ENCODE assay signal across 23 mouse cellular contexts in genomic region chr2:122294916-122295315, GRCm38 (mm10). TPM values are rescaled to one million over a fixed set of nuclear protein-coding genes. Genes with fewer than 3 reads are reported as not detected.
DNase-seq lines count a peak whose midpoint lies in the region; ATAC-seq and TF ChIP-seq lines count a peak whose summit lies in the region.
"Had no signal": no experiment of that assay in that cellular context is flagged by ENCODE, and none has a peak within 500 bp of the region (broad histone marks: within the 10 kb centered on the region; RNA-seq: fewer than 3 reads in every experiment).

No protein-coding gene starts in this region.

- H3K9ac ChIP-seq in forebrain, postnatal 0 days: no peak overlapping the region
- no peak overlapping the region for H3K9ac ChIP-seq in forebrain, embryonic 14.5 days (ENCODE audit: low read length)
- H3K9ac ChIP-seq in midbrain, embryonic 11.5 days (ENCODE audit: low read length): no peak overlapping the region
- H3K9ac ChIP-seq in midbrain, embryonic 13.5 days (replicated peaks): no peak overlapping the region
- H3K9ac ChIP-seq: forebrain, embryonic 13.5 days; hindbrain, embryonic 12.5 days; limb, embryonic 15.5 days; midbrain, embryonic 15.5 days; stomach, embryonic 15.5 days had no signal

- H3K27ac ChIP-seq in forebrain, postnatal 0 days (ENCODE audit: low read depth, low read length): no peak overlapping the region
- no peak overlapping the region for H3K27ac ChIP-seq in forebrain, embryonic 14.5 days (ENCODE audit: low read depth, low read length)
- no peak overlapping the region for H3K27ac ChIP-seq in midbrain, embryonic 11.5 days (ENCODE audit: low read depth, low read length)
- no peak overlapping the region for H3K27ac ChIP-seq in midbrain, embryonic 13.5 days
- H3K27ac ChIP-seq: forebrain, embryonic 13.5 days; hindbrain, embryonic 12.5 days; limb, embryonic 15.5 days; macrophage; midbrain, embryonic 15.5 days; stomach, embryonic 15.5 days had no signal

- H3K27me3 ChIP-seq in forebrain, postnatal 0 days (ENCODE audit: insufficient read depth, low read length): peaks cover 41% of the 10 kb centered on the region
- peaks cover 46% of the 10 kb centered on the region for H3K27me3 ChIP-seq in forebrain, embryonic 14.5 days (replicated peaks; ENCODE audit: control insufficient read depth, insufficient read depth, low read length)
- peaks cover 56% of the 10 kb centered on the region for H3K27me3 ChIP-seq in midbrain, embryonic 11.5 days (ENCODE audit: control insufficient read depth, insufficient read depth, low read length)
- peaks cover 67% of the 10 kb centered on the region for H3K27me3 ChIP-seq in midbrain, embryonic 13.5 days
- peaks cover 2% of the 10 kb centered on the region; the same call in 1 of the 2 replicates for H3K27me3 ChIP-seq in splenic B cell, adult 2 months (ENCODE audit: control insufficient read depth, insufficient read depth, low read length, poor library complexity, severe bottlenecking)

- ATAC-seq in forebrain, postnatal 0 days: 0 out of 2 replicates have a peak, but pooled peaks have one; percentile 29
- ATAC-seq in forebrain, embryonic 14.5 days: no peak
- ATAC-seq in midbrain, embryonic 11.5 days (ENCODE audit: low FRiP score): no peak
- ATAC-seq in midbrain, embryonic 13.5 days: no peak
- ATAC-seq in erythroblast, adult 5-6 weeks (replicated peaks; ENCODE audit: low FRiP score, poor library complexity, severe bottlenecking): no peak
- ATAC-seq: forebrain, embryonic 13.5 days; midbrain, embryonic 15.5 days had no signal

- H3K4me2 ChIP-seq in forebrain, postnatal 0 days (ENCODE audit: low read depth): no peak overlapping the region
- H3K4me2 ChIP-seq in forebrain, embryonic 14.5 days (ENCODE audit: low read length): no peak overlapping the region
- no peak overlapping the region for H3K4me2 ChIP-seq in midbrain, embryonic 11.5 days
- H3K4me2 ChIP-seq in midbrain, embryonic 13.5 days (replicated peaks): no peak overlapping the region
- H3K4me2 ChIP-seq: forebrain, embryonic 13.5 days; hindbrain, embryonic 12.5 days; limb, embryonic 15.5 days; midbrain, embryonic 15.5 days; stomach, embryonic 15.5 days had no signal

- TF ChIP-seq CTCF in forebrain, postnatal 0 days (IDR thresholded peaks at IDR 0.05; ENCODE audit: low read depth): peak; percentile 28; the same call in 1 of the 2 replicates

- no peaks in the 10 kb centered on the region for H3K36me3 ChIP-seq in forebrain, postnatal 0 days (ENCODE audit: insufficient read depth)
- no peaks in the 10 kb centered on the region for H3K36me3 ChIP-seq in forebrain, embryonic 14.5 days (ENCODE audit: control insufficient read depth, insufficient read depth, low read length)
- no peaks in the 10 kb centered on the region for H3K36me3 ChIP-seq in midbrain, embryonic 11.5 days (ENCODE audit: control insufficient read depth, insufficient read depth, low read length)
- no peaks in the 10 kb centered on the region for H3K36me3 ChIP-seq in midbrain, embryonic 13.5 days
- no peaks in the 10 kb centered on the region for H3K36me3 ChIP-seq in splenic B cell, adult 2 months (ENCODE audit: control insufficient read depth, insufficient read depth, low read length, poor library complexity, severe bottlenecking)
- H3K36me3 ChIP-seq: hindbrain, embryonic 12.5 days; limb, embryonic 15.5 days; midbrain, embryonic 15.5 days; stomach, embryonic 15.5 days had no signal

- H3K9me3 ChIP-seq in forebrain, postnatal 0 days (ENCODE audit: low read length): no peaks in the 10 kb centered on the region
- H3K9me3 ChIP-seq in forebrain, embryonic 14.5 days (replicated peaks; ENCODE audit: control insufficient read depth, low read length): no peaks in the 10 kb centered on the region
- no peaks in the 10 kb centered on the region for H3K9me3 ChIP-seq in midbrain, embryonic 11.5 days (ENCODE audit: control insufficient read depth, low read length)
- no peaks in the 10 kb centered on the region for H3K9me3 ChIP-seq in midbrain, embryonic 13.5 days
- H3K9me3 ChIP-seq: forebrain, embryonic 13.5 days; hindbrain, embryonic 12.5 days; limb, embryonic 15.5 days; midbrain, embryonic 15.5 days; stomach, embryonic 15.5 days had no signal

- 6% methylated on average over 7 of the region's 7 CpGs for WGBS in forebrain, postnatal 0 days
- 6% methylated on average over 7 of the region's 7 CpGs for WGBS in forebrain, embryonic 14.5 days
- whole genome bisulfite sequencing in midbrain, embryonic 11.5 days: 2% methylated on average over 7 of the region's 7 CpGs
- WGBS in midbrain, embryonic 13.5 days: 4% methylated on average over 7 of the region's 7 CpGs

- H3K4me3 ChIP-seq in forebrain, postnatal 0 days (ENCODE audit: low read depth, low read length): no peak overlapping the region
- no peak overlapping the region for H3K4me3 ChIP-seq in forebrain, embryonic 14.5 days (ENCODE audit: low read depth, low read length)
- H3K4me3 ChIP-seq in midbrain, embryonic 11.5 days (ENCODE audit: low read depth, low read length): no peak overlapping the region
- no peak overlapping the region for H3K4me3 ChIP-seq in midbrain, embryonic 13.5 days (replicated peaks)
- H3K4me3 ChIP-seq: forebrain, embryonic 13.5 days; hindbrain, embryonic 12.5 days; limb, embryonic 15.5 days; midbrain, embryonic 15.5 days; stomach, embryonic 15.5 days had no signal

- no peak for DNase-seq in forebrain, postnatal 0 days
- DNase-seq in forebrain, embryonic 14.5 days (ENCODE audit: low spot score): no peak
- DNase-seq in midbrain, embryonic 11.5 days (ENCODE audit: low spot score, missing footprints): peak; percentile 86
- DNase-seq in embryo, embryonic 10.5 days (ENCODE audit: low spot score): peak; percentile 40
- peak; percentile 11 for DNase-seq in splenic B cell, adult 2 months (ENCODE audit: low read depth, low spot score)
- DNase-seq in layer of hippocampus, postnatal 10 days (ENCODE audit: low spot score in 2 of 2): no peak
- DNase-seq: adrenal gland, postnatal 14 days; cerebellum, adult 18-20 months; heart, adult 11 months; kidney, adult 2 months; kidney, postnatal 36 days; layer of hippocampus, adult 9-11 months; lung, adult 2 months; spleen, adult 18-20 months had no signal

- H3K4me1 ChIP-seq in forebrain, postnatal 0 days (ENCODE audit: insufficient read depth): peaks cover 10% of the 10 kb centered on the region; the same call in 1 of the 2 replicates
- peaks cover 10% of the 10 kb centered on the region for H3K4me1 ChIP-seq in forebrain, embryonic 14.5 days (ENCODE audit: control insufficient read depth, insufficient read depth, low read length)
- H3K4me1 ChIP-seq in midbrain, embryonic 11.5 days (ENCODE audit: control insufficient read depth, insufficient read depth, low read length): peaks cover 18% of the 10 kb centered on the region
- peaks cover 24% of the 10 kb centered on the region for H3K4me1 ChIP-seq in midbrain, embryonic 13.5 days (replicated peaks)

RNA-seq across cellular contexts. Expression of gene Duox2, which starts 3.3 kb away (rescaled TPM):
- 0.08 and 0.14 TPM in 2 replicates for total RNA-seq in forebrain, postnatal 0 days (2014; rRNA removed)
- 0.05 TPM in 1 of 2 replicates, not detected in the other for polyA plus RNA-seq in forebrain, postnatal 0 days (2015; fragmentation: Nextera tagmentation; extraction: Ambion mirVana)
- not detected in 2 replicates for polyA plus RNA-seq in forebrain, embryonic 14.5 days (2014; fragmentation: Nextera tagmentation; extraction: Ambion mirVana)
- polyA plus RNA-seq in midbrain, embryonic 11.5 days (2014; fragmentation: Nextera tagmentation; extraction: Ambion mirVana): 0.03 TPM in 1 of 2 replicates, not detected in the other
- 0.04 TPM in 1 of 2 replicates, not detected in the other for polyA plus RNA-seq in midbrain, embryonic 13.5 days (2015; fragmentation: Nextera tagmentation; extraction: Ambion mirVana)
- under 1 TPM; 0.05 to 0.11 TPM for total RNA-seq in layer of hippocampus, postnatal 10 days (2021)
- not detected in 2 replicates for total RNA-seq in erythroblast, adult 5-6 weeks (2015; ENCODE audit: low replicate concordance)
- total RNA-seq in erythroblast, adult 5-6 weeks (2017; ENCODE audit: low replicate concordance): not detected in 2 replicates
- polyA plus RNA-seq: forebrain, embryonic 13.5 days; hindbrain, embryonic 12.5 days; macrophage; midbrain, embryonic 15.5 days had no signal

RNA-seq across cellular contexts. Expression of gene Duoxa2, which starts 3.8 kb away (rescaled TPM):
- 0.69 TPM in 1 of 2 replicates, not detected in the other for total RNA-seq in forebrain, postnatal 0 days (2014; rRNA removed)
- 0.31 and 0.46 TPM in 2 replicates for polyA plus RNA-seq in forebrain, postnatal 0 days (2015; fragmentation: Nextera tagmentation; extraction: Ambion mirVana)
- polyA plus RNA-seq in forebrain, embryonic 14.5 days (2014; fragmentation: Nextera tagmentation; extraction: Ambion mirVana): not detected in 2 replicates
- not detected in 2 replicates for polyA plus RNA-seq in midbrain, embryonic 11.5 days (2014; fragmentation: Nextera tagmentation; extraction: Ambion mirVana)
- not detected in 2 replicates for polyA plus RNA-seq in midbrain, embryonic 13.5 days (2015; fragmentation: Nextera tagmentation; extraction: Ambion mirVana)
- total RNA-seq in layer of hippocampus, postnatal 10 days (2021): under 1 TPM in 1 of 2 experiments, not detected in 1; 0.20 TPM
- not detected in 2 replicates for total RNA-seq in erythroblast, adult 5-6 weeks (2015; ENCODE audit: low replicate concordance)
- total RNA-seq in erythroblast, adult 5-6 weeks (2017; ENCODE audit: low replicate concordance): not detected in 2 replicates
- total RNA-seq: adrenal gland, postnatal 14 days had no signal
- polyA plus RNA-seq: forebrain, embryonic 13.5 days; heart, embryonic 14.5 days; hindbrain, embryonic 12.5 days; kidney, adult 2 months; macrophage had no signal

RNA-seq across cellular contexts. Expression of gene Duoxa1, which starts 18.6 kb away (rescaled TPM):
- total RNA-seq in forebrain, postnatal 0 days (2014; rRNA removed): 0.10 and 0.23 TPM in 2 replicates
- polyA plus RNA-seq in forebrain, postnatal 0 days (2015; fragmentation: Nextera tagmentation; extraction: Ambion mirVana): 0.25 and 0.46 TPM in 2 replicates
- not detected in 2 replicates for polyA plus RNA-seq in forebrain, embryonic 14.5 days (2014; fragmentation: Nextera tagmentation; extraction: Ambion mirVana)
- not detected in 2 replicates for polyA plus RNA-seq in midbrain, embryonic 11.5 days (2014; fragmentation: Nextera tagmentation; extraction: Ambion mirVana)
- 0.20 and 0.39 TPM in 2 replicates for polyA plus RNA-seq in midbrain, embryonic 13.5 days (2015; fragmentation: Nextera tagmentation; extraction: Ambion mirVana)
- not detected for total RNA-seq in layer of hippocampus, postnatal 10 days (2021)
- 0.77 TPM in 1 of 2 replicates, not detected in the other for total RNA-seq in erythroblast, adult 5-6 weeks (2015; ENCODE audit: low replicate concordance)
- total RNA-seq in erythroblast, adult 5-6 weeks (2017; ENCODE audit: low replicate concordance): not detected in 2 replicates
- polyA plus RNA-seq: forebrain, embryonic 13.5 days; heart, embryonic 14.5 days; macrophage had no signal

RNA-seq across cellular contexts. Expression of gene Duox1, which starts 20.6 kb away (rescaled TPM):
- not detected in 2 replicates for total RNA-seq in forebrain, postnatal 0 days (2014; rRNA removed)
- polyA plus RNA-seq in forebrain, postnatal 0 days (2015; fragmentation: Nextera tagmentation; extraction: Ambion mirVana): 0.06 and 0.08 TPM in 2 replicates
- 0.06 TPM in 1 of 2 replicates, not detected in the other for polyA plus RNA-seq in forebrain, embryonic 14.5 days (2014; fragmentation: Nextera tagmentation; extraction: Ambion mirVana)
- polyA plus RNA-seq in midbrain, embryonic 11.5 days (2014; fragmentation: Nextera tagmentation; extraction: Ambion mirVana): 0.04 TPM in 1 of 2 replicates, not detected in the other
- 0.13 and 0.15 TPM in 2 replicates for polyA plus RNA-seq in midbrain, embryonic 13.5 days (2015; fragmentation: Nextera tagmentation; extraction: Ambion mirVana)
- total RNA-seq in layer of hippocampus, postnatal 10 days (2021): under 1 TPM; 0.09 to 0.16 TPM
- total RNA-seq in erythroblast, adult 5-6 weeks (2015; ENCODE audit: low replicate concordance): not detected in 2 replicates
- 0.14 TPM in 1 of 2 replicates, not detected in the other for total RNA-seq in erythroblast, adult 5-6 weeks (2017; ENCODE audit: low replicate concordance)
- total RNA-seq: adrenal gland, postnatal 14 days had no signal
- polyA plus RNA-seq: forebrain, embryonic 13.5 days; macrophage had no signal

Comparison
In these comparisons a context has a peak if more than half of its experiments do, and no peak if none do; other contexts are left out.
1. DNase-seq: peak in midbrain, embryonic 11.5 days (single experiment), embryo, embryonic 10.5 days (single experiment) and splenic B cell, adult 2 months (single experiment); none in forebrain, postnatal 0 days (single experiment), forebrain, embryonic 14.5 days (single experiment) and layer of hippocampus, postnatal 10 days (0 of 2).